Mouse (Mus musculus) lung, postnatal 0 days (tissue): ENCODE results near the gene Clcn5. TPM values are rescaled to one million over a fixed set of nuclear protein-coding genes. Genes with fewer than 3 reads are reported as not detected.

Experiments
- ATAC-seq: fragments of 200-750 bp; cut with Nextera tagmentation; 2 replicates; pipeline ENCODE4 v1.8.0; 2017; ENCODE audit warnings: moderate library complexity
- DNase-seq: peaks from one replicate; pipeline ENCODE4 v3.0.0-alpha.2; 2016; ENCODE audit warnings: low spot score
- H3K27ac ChIP-seq: fragments of 300-500 bp; sonication (generic); 2 replicates; pipeline ENCODE4 v1.5.1; 2014; ENCODE audit warnings: antibody characterized with exemption, mild to moderate bottlenecking, low read length, mixed read lengths
- H3K27me3 ChIP-seq: fragments of 300-500 bp; sonication (generic); replicated peaks from 2 replicates; pipeline ENCODE4 v1.6.1; 2014; ENCODE audit warnings: low read length, mixed read lengths; ENCODE audit not compliant: insufficient read depth
- H3K36me3 ChIP-seq: fragments of 300-500 bp; sonication (generic); 2 replicates; pipeline ENCODE4 v1.6.1; 2014; ENCODE audit warnings: low read length, mixed read lengths; ENCODE audit not compliant: insufficient read depth
- H3K4me1 ChIP-seq: fragments of 300-500 bp; sonication (generic); 2 replicates; pipeline ENCODE4 v1.6.1; 2014; ENCODE audit warnings: antibody characterized with exemption, low read depth, low read length, mixed read lengths; ENCODE audit not compliant: insufficient read depth
- H3K4me2 ChIP-seq: fragments of 300-500 bp; sonication (generic); replicated peaks from 2 replicates; pipeline ENCODE4 v1.6.1; 2014; ENCODE audit warnings: low read depth, mild to moderate bottlenecking, low read length, moderate library complexity, mixed read lengths
- H3K4me3 ChIP-seq: fragments of 300-500 bp; sonication (generic); 2 replicates; pipeline ENCODE4 v1.5.1; 2014; ENCODE audit warnings: low read depth, low read length
- H3K9ac ChIP-seq: fragments of 300-500 bp; sonication (generic); replicated peaks from 2 replicates; pipeline ENCODE4 v1.6.1; 2014; ENCODE audit warnings: low read depth, mild to moderate bottlenecking
- H3K9me3 ChIP-seq: fragments of 300-500 bp; sonication (generic); 2 replicates; pipeline ENCODE4 v1.6.1; 2016; ENCODE audit warnings: low read length, mixed read lengths
- CTCF ChIP-seq: IDR thresholded peaks from 2 replicates; pipeline ENCODE4 v1.5.1; 2016; ENCODE audit warnings: antibody characterized with exemption, mild to moderate bottlenecking
- EP300 ChIP-seq: IDR thresholded peaks from 2 replicates; pipeline ENCODE4 v1.6.1; 2016; ENCODE audit warnings: antibody characterized with exemption, mild to moderate bottlenecking, control low read depth
- WGBS: fragments of 180-500 bp; shearing (Covaris S2); extraction: QIAGEN DNeasy Blood & Tissue Kit; methylation state at CpG from one replicate; pipeline ENCODE4 v1.1.7; 2014; 5-methylcytosine and 5-hydroxymethylcytosine counted together
- polyA plus RNA-seq: library from polyadenylated mRNA; unstranded; fragments of >200 nt; fragmentation: Nextera tagmentation; extraction: Ambion mirVana; gene quantifications from 2 replicates; pipeline ENCODE4 v1.2.1, GENCODE M21; 2015

Gene Clcn5
- polyA plus RNA-seq, 1 experiment from 2014 or later: 3.2 TPM

GRCm38 (mm10) chrX:7287051-7287734 lies 32.0 kb downstream of the Clcn5 start:
- Histone ChIP-seq H3K9ac (no peak overlapping the region), H3K36me3 (no peaks in the 10 kb centered on the region), H3K4me2 (no peak overlapping the region), H3K27ac (no peak overlapping the region), H3K4me1 (no peaks in the 10 kb centered on the region), H3K27me3 (no peaks in the 10 kb centered on the region), H3K9me3 (no peaks in the 10 kb centered on the region), H3K4me3 (no peak overlapping the region)
- DNase-seq (no peak), ATAC-seq (no peak)
- 76% methylated on average over 2 of the region's 2 CpGs for WGBS
- TF ChIP-seq CTCF (no peak), EP300 (no peak)

DNA sequence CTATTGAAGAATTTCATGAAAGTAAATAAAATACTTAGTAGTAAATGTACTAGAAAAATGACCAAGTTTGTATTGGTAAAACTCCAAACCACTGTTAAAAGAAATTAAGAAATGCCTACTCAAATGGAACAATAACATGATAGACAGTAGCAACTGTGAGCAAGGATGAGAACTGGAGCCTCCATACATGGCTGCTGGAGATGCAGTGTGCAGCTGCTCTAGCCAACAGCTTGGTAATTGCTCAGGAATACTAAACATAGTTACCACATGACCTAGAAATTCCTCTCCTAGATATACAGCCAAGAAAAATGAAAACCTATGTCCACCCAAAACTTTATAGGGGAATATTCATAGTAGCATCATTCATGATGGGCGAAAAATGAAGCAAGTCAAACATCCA lies 36.5 kb downstream of the Clcn5 start:
- H3K4me1 ChIP-seq: no peaks in the 10 kb centered on the region
- H3K27ac ChIP-seq: no peak overlapping the region
- H3K4me2 ChIP-seq: no peak overlapping the region
- H3K9ac ChIP-seq: no peak overlapping the region
- H3K27me3 ChIP-seq: no peaks in the 10 kb centered on the region
- TF ChIP-seq EP300 (no peak), CTCF (no peak)
- H3K9me3 ChIP-seq: no peaks in the 10 kb centered on the region
- no peak overlapping the region for H3K4me3 ChIP-seq
- no peaks in the 10 kb centered on the region for H3K36me3 ChIP-seq
- ATAC-seq: no peak
- WGBS: 74% methylated on average over 1 of the region's 1 CpGs
- DNase-seq: no peak

- Histone ChIP-seq H3K27me3 (no peaks in the 10 kb centered on the region), H3K4me3 (no peak overlapping the region), H3K9ac (no peak overlapping the region), H3K9me3 (no peaks in the 10 kb centered on the region), H3K4me2 (no peak overlapping the region), H3K27ac (no peak overlapping the region), H3K36me3 (no peaks in the 10 kb centered on the region), H3K4me1 (no peaks in the 10 kb centered on the region)
- DNase-seq (no peak), ATAC-seq (no peak)
- WGBS: 73% methylated on average over 5 of the region's 5 CpGs
- no peak for TF ChIP-seq CTCF
- no peak for TF ChIP-seq EP300
These were observed 39.4 kb downstream of the Clcn5 start for GRCm38 (mm10) chrX:7279722-7280121.

- no peak for ATAC-seq
- no peaks in the 10 kb centered on the region for H3K27me3 ChIP-seq
- no peaks in the 10 kb centered on the region for H3K4me1 ChIP-seq
- H3K9ac ChIP-seq: no peak overlapping the region
- H3K4me2 ChIP-seq: no peak overlapping the region
- DNase-seq: no peak
- no peaks in the 10 kb centered on the region for H3K9me3 ChIP-seq
- WGBS: 77% methylated on average over 6 of the region's 6 CpGs
- no peaks in the 10 kb centered on the region for H3K36me3 ChIP-seq
- H3K4me3 ChIP-seq: no peak overlapping the region
- no peak overlapping the region for H3K27ac ChIP-seq
- no peak for TF ChIP-seq EP300
- TF ChIP-seq CTCF: no peak
These were observed 42.6 kb downstream of the Clcn5 start for GRCm38 (mm10) chrX:7276564-7276963.

DNA sequence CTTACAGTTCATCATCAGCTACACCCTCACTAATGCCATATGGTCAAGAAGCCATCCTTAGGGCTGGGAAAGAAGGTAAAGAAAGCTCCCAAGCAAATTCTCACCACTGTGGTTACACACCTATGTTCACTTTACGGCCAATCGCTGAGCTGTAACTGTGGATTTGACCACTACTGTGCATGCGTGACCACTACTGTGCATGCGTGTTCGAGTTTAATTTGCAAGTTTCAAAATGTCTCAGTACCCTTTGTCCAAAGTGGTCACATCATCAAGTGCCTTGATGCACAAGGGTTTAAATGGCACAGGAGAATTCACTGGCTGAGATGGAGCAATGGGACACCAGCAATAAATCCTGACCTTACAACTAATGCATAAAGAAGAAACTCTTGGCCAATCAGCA lies 58.0 kb downstream of the Clcn5 start:
- TF ChIP-seq CTCF (no peak), EP300 (no peak)
- 94% methylated on average over 5 of the region's 5 CpGs for WGBS
- Histone ChIP-seq H3K27me3 (no peaks in the 10 kb centered on the region), H3K4me3 (no peak overlapping the region), H3K36me3 (no peaks in the 10 kb centered on the region), H3K9me3 (no peaks in the 10 kb centered on the region), H3K9ac (no peak overlapping the region), H3K4me1 (no peaks in the 10 kb centered on the region), H3K27ac (no peak overlapping the region), H3K4me2 (no peak overlapping the region)
- DNase-seq (no peak), ATAC-seq (no peak)

- H3K4me3 ChIP-seq: no peak overlapping the region
- H3K4me1 ChIP-seq: no peaks in the 10 kb centered on the region
- no peaks in the 10 kb centered on the region for H3K36me3 ChIP-seq
- TF ChIP-seq CTCF: no peak
- TF ChIP-seq EP300: no peak
- no peaks in the 10 kb centered on the region for H3K27me3 ChIP-seq
- no peak overlapping the region for H3K27ac ChIP-seq
- no peak overlapping the region for H3K4me2 ChIP-seq
- no peaks in the 10 kb centered on the region for H3K9me3 ChIP-seq
- ATAC-seq: no peak
- no peak overlapping the region for H3K9ac ChIP-seq
- DNase-seq: no peak
- WGBS: 64% methylated on average over 5 of the region's 5 CpGs
These were observed 58.6 kb downstream of the Clcn5 start for GRCm38 (mm10) chrX:7260400-7261113.
